Mouse (Mus musculus): ENCODE data around the gene Tff1. TPM values are rescaled to one million over a fixed set of nuclear protein-coding genes. Genes with fewer than 3 reads are reported as not detected.

Gene Tff1
- polyA plus RNA-seq, 1 experiment: not detected

DNA sequence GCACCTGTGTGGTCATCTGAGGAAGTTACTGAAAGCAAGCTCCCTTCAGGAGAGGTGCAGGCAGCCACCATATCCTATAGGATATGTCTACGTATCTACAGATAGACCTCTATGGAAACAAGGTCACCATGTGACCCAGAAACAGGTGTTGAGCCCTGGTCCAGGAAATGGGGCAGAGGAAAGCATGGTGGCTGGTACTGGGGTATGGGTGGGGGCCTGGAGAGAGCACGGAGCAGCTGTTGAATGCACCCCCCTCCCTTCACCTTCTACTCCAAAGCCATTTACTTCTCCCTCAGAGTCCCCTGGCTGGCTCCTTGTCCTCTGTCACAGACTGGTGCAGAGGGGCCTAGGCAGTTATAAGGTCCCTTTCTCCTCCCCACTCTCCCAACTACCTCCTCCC lies 1.3 kb downstream of the Tff1 start:
- H3K4me1 ChIP-seq (ENCODE audit: control insufficient read depth): no peaks in the 10 kb centered on the region
- no peak overlapping the region for H3K4me3 ChIP-seq (replicated peaks)
- H3K36me3 ChIP-seq (ENCODE audit: control insufficient read depth): no peaks in the 10 kb centered on the region
- H3K9me3 ChIP-seq (ENCODE audit: control insufficient read depth, low read length): peaks cover 3% of the 10 kb centered on the region
- TF ChIP-seq TAL1 (IDR thresholded peaks at IDR 0.05; ENCODE audit: low read length) (no peak), GATA1 (IDR thresholded peaks at IDR 0.05; ENCODE audit: low read length) (no peak)
- H3K27me3 ChIP-seq (ENCODE audit: control insufficient read depth): no peaks in the 10 kb centered on the region

DNA sequence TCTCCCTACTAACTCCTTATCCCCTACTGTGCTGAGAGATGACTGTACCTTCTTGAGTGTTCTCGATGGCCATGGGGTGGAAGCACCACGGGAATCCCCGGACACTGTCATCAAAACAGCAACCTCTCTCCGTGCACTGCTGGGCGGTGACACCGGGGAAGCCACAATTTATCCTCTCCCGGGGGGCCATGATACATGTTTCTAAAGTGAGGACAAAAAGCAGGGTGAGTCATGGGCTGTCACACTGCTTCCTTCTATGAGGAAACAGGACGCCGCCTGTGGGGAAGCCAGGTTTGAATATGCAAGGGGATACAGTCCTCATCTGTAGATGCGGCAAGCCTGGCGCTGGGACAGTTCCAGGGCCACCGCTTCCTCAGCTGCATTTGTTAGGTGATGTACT lies 2.5 kb downstream of the Tff1 start:
- no peaks in the 10 kb centered on the region for H3K4me1 ChIP-seq (ENCODE audit: control insufficient read depth)
- H3K27me3 ChIP-seq (ENCODE audit: control insufficient read depth): no peaks in the 10 kb centered on the region
- TF ChIP-seq TAL1 (IDR thresholded peaks at IDR 0.05; ENCODE audit: low read length) (no peak), GATA1 (IDR thresholded peaks at IDR 0.05; ENCODE audit: low read length) (no peak)
- H3K9me3 ChIP-seq (ENCODE audit: control insufficient read depth, low read length): peaks cover 7% of the 10 kb centered on the region
- no peak overlapping the region for H3K4me3 ChIP-seq (replicated peaks)
- no peaks in the 10 kb centered on the region for H3K36me3 ChIP-seq (ENCODE audit: control insufficient read depth)

DNA sequence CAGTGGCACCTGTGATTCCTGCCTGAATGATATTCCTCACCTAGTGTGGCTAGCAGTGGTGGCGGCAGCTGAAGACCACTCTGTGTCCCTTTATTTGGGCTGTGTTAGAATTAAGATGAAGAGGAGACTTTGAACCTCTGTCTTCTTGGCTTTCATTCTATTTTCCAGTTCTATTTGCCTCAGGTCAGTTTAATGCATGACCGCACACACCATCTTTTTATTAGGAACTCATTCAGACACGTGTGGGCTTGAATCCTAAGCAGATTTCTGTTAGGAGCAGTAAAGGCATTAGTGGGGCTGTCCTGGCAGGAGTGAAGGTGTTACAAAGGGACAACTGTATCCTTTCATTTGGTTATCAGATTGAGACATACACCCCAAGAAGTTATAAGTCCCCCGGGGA lies 4.8 kb downstream of the Tff1 start:
- no peak overlapping the region for H3K4me3 ChIP-seq (replicated peaks)
- H3K27me3 ChIP-seq (ENCODE audit: control insufficient read depth): no peaks in the 10 kb centered on the region
- peaks cover 8% of the 10 kb centered on the region for H3K4me1 ChIP-seq (ENCODE audit: control insufficient read depth)
- peaks cover 7% of the 10 kb centered on the region for H3K9me3 ChIP-seq (ENCODE audit: control insufficient read depth, low read length)
- no peaks in the 10 kb centered on the region for H3K36me3 ChIP-seq (ENCODE audit: control insufficient read depth)
- TF ChIP-seq GATA1 (IDR thresholded peaks at IDR 0.05; ENCODE audit: low read length) (no peak), TAL1 (IDR thresholded peaks at IDR 0.05; ENCODE audit: low read length) (no peak)

DNA sequence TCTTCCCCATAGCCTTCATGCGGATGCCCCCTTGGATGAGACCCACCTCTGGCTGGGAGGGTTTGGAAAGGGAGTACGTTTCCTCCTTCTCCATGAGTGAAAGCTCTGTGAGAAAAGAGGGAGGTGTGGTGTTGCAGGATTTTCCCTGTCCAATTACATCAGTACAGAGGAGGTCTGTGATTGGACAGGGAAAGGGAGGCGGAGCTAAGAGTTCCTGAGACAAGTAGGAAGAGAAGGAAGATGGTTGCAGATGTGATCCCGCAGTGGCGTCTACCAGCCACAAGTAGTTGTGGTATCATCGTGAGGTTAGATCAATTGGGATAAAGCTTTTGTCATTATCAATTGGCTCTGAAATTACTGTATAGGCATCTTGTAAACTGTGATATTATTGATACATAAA lies 7.2 kb downstream of the Tff1 start:
- H3K9me3 ChIP-seq (ENCODE audit: control insufficient read depth, low read length): peaks cover 7% of the 10 kb centered on the region
- no peaks in the 10 kb centered on the region for H3K36me3 ChIP-seq (ENCODE audit: control insufficient read depth)
- peaks cover 8% of the 10 kb centered on the region for H3K4me1 ChIP-seq (ENCODE audit: control insufficient read depth)
- no peaks in the 10 kb centered on the region for H3K27me3 ChIP-seq (ENCODE audit: control insufficient read depth)
- no peak for TF ChIP-seq TAL1 (IDR thresholded peaks at IDR 0.05; ENCODE audit: low read length)
- TF ChIP-seq GATA1 (IDR thresholded peaks at IDR 0.05; ENCODE audit: low read length): no peak
- H3K4me3 ChIP-seq (replicated peaks): no peak overlapping the region

DNA sequence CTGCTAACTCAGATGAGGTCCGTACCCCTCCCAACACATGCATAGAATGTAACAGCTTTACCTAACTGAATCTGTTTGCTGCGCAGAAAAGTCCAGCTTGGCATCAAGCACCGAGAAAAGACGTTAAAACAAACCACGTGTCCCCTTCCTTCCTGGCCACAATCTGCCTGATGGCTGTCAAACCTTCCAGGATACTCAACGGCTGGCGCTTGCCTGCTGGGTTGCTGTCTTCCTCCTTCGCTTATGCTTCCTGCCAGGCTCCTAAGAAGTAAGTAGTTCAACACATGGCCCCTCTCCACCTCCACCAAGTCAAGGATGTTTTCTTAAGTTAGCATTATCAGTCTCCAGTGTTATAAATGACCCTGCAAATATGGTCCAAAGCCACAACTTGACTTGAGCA lies 11.3 kb downstream of the Tff1 start:
- Histone ChIP-seq H3K36me3 (ENCODE audit: control insufficient read depth) (no peaks in the 10 kb centered on the region), H3K27me3 (ENCODE audit: control insufficient read depth) (no peaks in the 10 kb centered on the region), H3K9me3 (ENCODE audit: control insufficient read depth, low read length) (peaks cover 4% of the 10 kb centered on the region), H3K4me1 (ENCODE audit: control insufficient read depth) (peaks cover 8% of the 10 kb centered on the region), H3K4me3 (replicated peaks) (no peak overlapping the region)
- TF ChIP-seq TAL1 (IDR thresholded peaks at IDR 0.05; ENCODE audit: low read length): no peak
- no peak for TF ChIP-seq GATA1 (IDR thresholded peaks at IDR 0.05; ENCODE audit: low read length)

DNA sequence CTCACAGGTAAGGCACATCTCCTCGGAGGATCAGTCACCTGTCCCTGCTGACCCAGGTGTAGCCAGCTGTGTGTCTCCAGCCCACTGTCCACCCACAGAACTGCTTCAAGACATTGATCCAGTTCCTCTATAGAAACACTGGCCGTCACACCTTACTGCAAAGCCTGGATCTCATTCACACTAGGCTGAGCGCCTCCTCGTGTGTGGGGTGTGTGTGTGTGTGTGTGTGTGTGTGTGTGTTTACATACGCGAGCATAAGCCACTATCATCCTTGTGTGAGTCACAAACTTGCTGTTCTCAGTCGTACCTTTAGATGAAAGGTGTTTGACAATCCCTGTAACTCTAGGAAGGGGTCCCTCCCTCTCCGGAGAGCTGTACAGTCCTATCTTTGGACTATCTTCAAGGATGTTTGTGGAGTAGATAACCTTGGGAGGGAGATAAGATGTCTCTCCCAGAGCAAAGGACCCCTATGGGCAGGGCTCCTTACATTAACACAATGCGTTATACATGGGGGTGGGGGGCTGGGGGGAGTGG lies 12.0 kb downstream of the Tff1 start:
- Histone ChIP-seq H3K36me3 (ENCODE audit: control insufficient read depth) (no peaks in the 10 kb centered on the region), H3K9me3 (ENCODE audit: control insufficient read depth, low read length) (no peaks in the 10 kb centered on the region), H3K4me1 (ENCODE audit: control insufficient read depth) (peaks cover 8% of the 10 kb centered on the region), H3K27me3 (ENCODE audit: control insufficient read depth) (no peaks in the 10 kb centered on the region), H3K4me3 (replicated peaks) (no peak overlapping the region)
- no peak for TF ChIP-seq TAL1 (IDR thresholded peaks at IDR 0.05; ENCODE audit: low read length)
- no peak for TF ChIP-seq GATA1 (IDR thresholded peaks at IDR 0.05; ENCODE audit: low read length)

DNA sequence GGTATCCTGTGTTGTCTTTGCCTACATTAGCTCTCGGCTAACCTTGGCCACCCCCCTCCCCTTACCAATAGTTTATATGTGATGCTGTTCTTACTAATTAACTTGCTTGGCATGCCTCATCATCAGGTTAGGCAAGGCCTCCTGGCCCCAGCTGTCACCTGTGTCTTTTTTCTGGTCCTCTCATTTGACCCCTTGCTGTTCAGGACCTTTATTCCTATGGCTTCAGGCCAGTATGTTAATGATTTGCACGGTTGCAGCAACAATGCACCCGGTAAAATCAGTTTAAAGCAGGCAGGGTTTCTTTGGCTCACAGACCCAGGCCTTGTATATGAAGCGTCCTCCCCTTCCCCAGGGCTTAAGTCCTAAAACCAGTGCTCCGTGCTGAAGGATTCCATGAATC lies 12.6 kb downstream of the Tff1 start:
- Histone ChIP-seq H3K4me1 (ENCODE audit: control insufficient read depth) (peaks cover 8% of the 10 kb centered on the region), H3K36me3 (ENCODE audit: control insufficient read depth) (no peaks in the 10 kb centered on the region), H3K27me3 (ENCODE audit: control insufficient read depth) (no peaks in the 10 kb centered on the region), H3K4me3 (replicated peaks) (no peak overlapping the region), H3K9me3 (ENCODE audit: control insufficient read depth, low read length) (no peaks in the 10 kb centered on the region)
- TF ChIP-seq TAL1 (IDR thresholded peaks at IDR 0.05; ENCODE audit: low read length) (no peak), GATA1 (IDR thresholded peaks at IDR 0.05; ENCODE audit: low read length) (no peak)

DNA sequence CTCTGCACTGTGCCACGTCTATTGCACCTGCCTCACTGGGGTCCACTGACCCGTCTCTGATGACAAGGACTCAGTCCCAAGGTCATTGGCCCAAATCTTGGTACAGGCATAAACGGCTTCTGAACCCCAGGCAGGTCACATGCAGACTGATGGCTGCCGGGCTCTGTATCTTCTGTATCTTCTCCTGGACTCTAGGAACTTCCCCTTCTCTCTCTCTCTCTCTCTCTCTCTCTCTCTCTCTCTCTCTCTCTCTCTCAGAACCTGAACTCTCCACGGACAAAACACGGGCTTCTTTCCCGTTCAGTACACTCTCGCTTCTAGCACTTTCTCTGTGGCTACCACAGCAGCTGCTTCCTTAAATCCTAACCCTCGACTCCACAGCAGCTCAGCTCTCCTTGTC lies 19.1 kb downstream of the Tff1 start:
- Histone ChIP-seq H3K4me3 (replicated peaks) (no peak overlapping the region), H3K27me3 (ENCODE audit: control insufficient read depth) (no peaks in the 10 kb centered on the region), H3K4me1 (ENCODE audit: control insufficient read depth) (no peaks in the 10 kb centered on the region), H3K36me3 (ENCODE audit: control insufficient read depth) (no peaks in the 10 kb centered on the region), H3K9me3 (ENCODE audit: control insufficient read depth, low read length) (no peaks in the 10 kb centered on the region)
- TF ChIP-seq TAL1 (IDR thresholded peaks at IDR 0.05; ENCODE audit: low read length) (no peak), GATA1 (IDR thresholded peaks at IDR 0.05; ENCODE audit: low read length) (no peak)

DNA sequence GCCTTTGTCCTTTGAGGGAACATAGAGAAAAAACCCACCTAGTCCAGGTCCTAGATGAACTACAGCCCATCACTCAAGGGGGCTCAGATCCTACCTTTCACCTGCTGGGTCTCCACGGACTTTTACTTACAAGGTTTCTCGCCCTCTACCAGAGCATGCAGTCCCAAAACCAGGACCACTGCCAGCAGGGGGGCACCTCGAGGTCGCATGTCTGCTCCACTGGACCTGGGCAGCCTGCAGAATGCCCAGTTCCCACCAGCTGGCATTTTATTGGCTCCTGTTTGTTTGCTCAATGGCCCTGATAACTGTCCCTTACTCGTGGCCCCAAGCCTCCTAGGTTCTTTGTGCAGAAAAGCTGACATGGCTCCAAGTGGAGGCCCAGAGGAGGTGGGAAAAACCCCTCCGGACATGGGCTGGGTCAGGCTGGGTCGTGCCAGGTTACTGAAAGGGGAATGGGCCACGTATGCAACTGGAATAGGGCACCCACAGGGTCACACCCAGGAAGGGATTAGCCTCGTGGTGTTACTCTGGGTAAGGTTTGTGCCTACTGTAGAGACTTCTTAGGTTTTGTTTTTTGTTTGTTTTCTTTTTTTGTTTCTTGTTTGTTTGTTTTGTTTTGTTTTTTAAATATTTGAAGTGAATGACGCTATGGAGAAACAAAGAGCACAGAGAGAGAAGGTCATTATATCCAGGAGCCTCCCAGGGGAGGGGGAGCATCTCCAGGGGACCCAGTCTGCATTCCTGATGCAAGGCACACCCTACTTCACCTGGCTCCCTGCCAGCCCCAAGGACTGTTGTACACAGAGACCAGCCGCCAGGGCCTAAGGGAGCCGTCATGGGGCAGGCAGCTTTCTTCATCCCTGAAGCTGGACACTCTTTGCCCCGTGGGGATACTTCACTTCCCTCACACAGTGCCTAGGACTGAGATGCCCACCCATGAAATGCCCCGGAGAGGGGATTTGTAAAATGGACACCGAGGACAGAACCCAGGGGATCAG lies 20.7 kb downstream of the Tff1 start, which contains the start of gene Tff2:
Tff2 (minus strand) TSS at position 243 of the 998 bp plus-strand sequence.
- H3K4me1 ChIP-seq (ENCODE audit: control insufficient read depth): no peaks in the 10 kb centered on the region
- TF ChIP-seq GATA1 (IDR thresholded peaks at IDR 0.05; ENCODE audit: low read length): no peak
- TF ChIP-seq TAL1 (IDR thresholded peaks at IDR 0.05; ENCODE audit: low read length): no peak
- no peaks in the 10 kb centered on the region for H3K9me3 ChIP-seq (ENCODE audit: control insufficient read depth, low read length)
- no peak within 1 kb of the TSS for H3K4me3 ChIP-seq (replicated peaks)
- H3K36me3 ChIP-seq (ENCODE audit: control insufficient read depth): no peaks in the 10 kb centered on the region
- H3K27me3 ChIP-seq (ENCODE audit: control insufficient read depth): no peaks in the 10 kb centered on the region
